Mouse (Mus musculus): ENCODE data around the gene Fcgbp. TPM values are rescaled to one million over a fixed set of nuclear protein-coding genes. Genes with fewer than 3 reads are reported as not detected.
A peak's percentile ranks its signal among the peaks of the same experiment; 100 is the strongest.
"Not testable (repeated sequence)": the region's sequence is repeated elsewhere in the genome, so short reads cannot be mapped to it uniquely, and the experiment has no call there.

The Fcgbp gene
- polyA plus RNA-seq, 1 experiment from 2014 or later = 0.39 TPM

DNA sequence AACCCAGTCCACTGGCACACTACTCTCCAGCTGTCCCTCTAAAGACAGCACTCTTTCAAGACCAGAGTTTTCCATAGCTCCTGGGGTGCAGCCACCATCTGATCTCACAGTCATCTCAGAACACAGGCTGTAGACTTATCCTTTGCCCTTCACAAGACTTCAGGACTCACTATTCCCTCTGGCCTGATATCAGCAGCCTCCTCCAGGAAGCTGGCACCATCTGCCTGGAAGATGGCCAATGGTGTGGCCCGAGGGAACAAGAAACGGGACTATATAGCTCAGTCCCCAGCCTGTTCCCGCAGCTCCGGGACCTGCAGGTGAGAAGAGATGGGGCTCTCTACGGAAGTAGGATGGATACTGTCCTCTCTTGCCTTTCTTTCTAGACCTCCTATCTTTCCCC, 58.1 kb downstream of the Fcgbp start, which contains the start of gene 9530053A07Rik:
TSS of gene 9530053A07Rik (plus strand) at position 301 of the 400 bp plus-strand sequence.
- Histone ChIP-seq H3K27ac (ENCODE audit: low read depth, low read length) (no peak within 1 kb of the TSS), H3K4me1 (ENCODE audit: control insufficient read depth, insufficient read depth, low read length) (no peaks in the 10 kb centered on the region), H3K36me3 (ENCODE audit: control insufficient read depth, insufficient read depth, low read length) (no peaks in the 10 kb centered on the region), H3K4me2 (ENCODE audit: low read depth, low read length) (no peak within 1 kb of the TSS), H3K27me3 (ENCODE audit: control insufficient read depth, insufficient read depth, low read length) (no peaks in the 10 kb centered on the region), H3K4me3 (ENCODE audit: low read depth, low read length) (no peak within 1 kb of the TSS), H3K9me3 (ENCODE audit: control insufficient read depth, low read length) (no peaks in the 10 kb centered on the region), H3K9ac (replicated peaks; ENCODE audit: low read depth, low read length) (no peak within 1 kb of the TSS)
- ATAC-seq (ENCODE audit: low read depth) = no peak
- 90% methylated on average over 5 of the region's 5 CpGs for WGBS

GRCm38 (mm10) chr7:28137613-28138012, 66.6 kb downstream of the Fcgbp start:
- 60% methylated on average over 5 of the region's 5 CpGs for WGBS
- ATAC-seq (ENCODE audit: low read depth) = peak; percentile 51; the same call in 1 of the 2 replicates
- H3K27ac ChIP-seq (ENCODE audit: low read depth, low read length) = no peak overlapping the region

GRCm38 (mm10) chr7:28148263-28148662, 77.2 kb downstream of the Fcgbp start:
- WGBS = 23% methylated on average over 3 of the region's 3 CpGs

More at GRCm38 (mm10) chr7:28137613-28138012, 66.6 kb downstream of the Fcgbp start:
- no peaks in the 10 kb centered on the region for H3K27me3 ChIP-seq (ENCODE audit: control insufficient read depth, insufficient read depth, low read length)
- no peaks in the 10 kb centered on the region for H3K9me3 ChIP-seq (ENCODE audit: control insufficient read depth, low read length)
- H3K4me2 ChIP-seq (ENCODE audit: low read depth, low read length) = no peak overlapping the region
- no peak overlapping the region for H3K4me3 ChIP-seq (ENCODE audit: low read depth, low read length)
- H3K36me3 ChIP-seq (ENCODE audit: control insufficient read depth, insufficient read depth, low read length) = no peaks in the 10 kb centered on the region
- no peak overlapping the region for H3K9ac ChIP-seq (replicated peaks; ENCODE audit: low read depth, low read length)
- no peaks in the 10 kb centered on the region for H3K4me1 ChIP-seq (ENCODE audit: control insufficient read depth, insufficient read depth, low read length)

DNA sequence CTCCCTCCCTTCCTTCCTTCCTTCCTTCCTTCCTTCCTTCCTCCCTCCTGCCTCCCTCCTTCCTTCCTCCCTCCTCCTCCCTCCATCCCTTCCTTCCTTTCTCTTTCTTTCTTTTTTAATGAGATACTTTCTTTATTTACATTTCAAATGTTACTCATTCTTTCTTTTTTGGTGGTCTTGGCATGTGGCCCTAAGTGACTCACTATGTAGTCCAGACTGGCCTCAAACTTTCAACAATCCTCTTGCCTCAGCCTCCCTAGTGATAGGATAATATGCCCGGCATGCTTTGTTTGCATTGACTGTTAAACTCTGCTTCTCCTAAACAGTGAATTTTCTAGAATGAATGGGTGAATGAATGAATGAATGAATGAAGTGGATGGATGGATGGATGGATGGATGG, 78.8 kb downstream of the Fcgbp start:
- Histone ChIP-seq H3K27me3 (ENCODE audit: control insufficient read depth, insufficient read depth, low read length) (no peaks in the 10 kb centered on the region), H3K9ac (replicated peaks; ENCODE audit: low read depth, low read length) (no peak overlapping the region), H3K9me3 (ENCODE audit: control insufficient read depth, low read length) (no peaks in the 10 kb centered on the region), H3K4me1 (ENCODE audit: control insufficient read depth, insufficient read depth, low read length) (no peaks in the 10 kb centered on the region), H3K27ac (ENCODE audit: low read depth, low read length) (no peak overlapping the region), H3K36me3 (ENCODE audit: control insufficient read depth, insufficient read depth, low read length) (no peaks in the 10 kb centered on the region), H3K4me2 (ENCODE audit: low read depth, low read length) (no peak overlapping the region), H3K4me3 (ENCODE audit: low read depth, low read length) (no peak overlapping the region)
- 91% methylated on average over 1 of the region's 1 CpGs for WGBS
- ATAC-seq (ENCODE audit: low read depth) = no peak

More at GRCm38 (mm10) chr7:28148263-28148662, 77.2 kb downstream of the Fcgbp start:
- Histone ChIP-seq H3K9me3 (ENCODE audit: control insufficient read depth, low read length) (0 out of 2 replicates have a peak, but pooled peaks cover 2% of the 10 kb centered on the region), H3K36me3 (ENCODE audit: control insufficient read depth, insufficient read depth, low read length) (no peaks in the 10 kb centered on the region), H3K27ac (ENCODE audit: low read depth, low read length) (no peak overlapping the region), H3K9ac (replicated peaks; ENCODE audit: low read depth, low read length) (no peak overlapping the region), H3K4me1 (ENCODE audit: control insufficient read depth, insufficient read depth, low read length) (no peaks in the 10 kb centered on the region), H3K27me3 (ENCODE audit: control insufficient read depth, insufficient read depth, low read length) (no peaks in the 10 kb centered on the region), H3K4me3 (ENCODE audit: low read depth, low read length) (no peak overlapping the region), H3K4me2 (ENCODE audit: low read depth, low read length) (no peak overlapping the region)
- peak; percentile 72; the same call in 1 of the 2 replicates for ATAC-seq (ENCODE audit: low read depth)

DNA sequence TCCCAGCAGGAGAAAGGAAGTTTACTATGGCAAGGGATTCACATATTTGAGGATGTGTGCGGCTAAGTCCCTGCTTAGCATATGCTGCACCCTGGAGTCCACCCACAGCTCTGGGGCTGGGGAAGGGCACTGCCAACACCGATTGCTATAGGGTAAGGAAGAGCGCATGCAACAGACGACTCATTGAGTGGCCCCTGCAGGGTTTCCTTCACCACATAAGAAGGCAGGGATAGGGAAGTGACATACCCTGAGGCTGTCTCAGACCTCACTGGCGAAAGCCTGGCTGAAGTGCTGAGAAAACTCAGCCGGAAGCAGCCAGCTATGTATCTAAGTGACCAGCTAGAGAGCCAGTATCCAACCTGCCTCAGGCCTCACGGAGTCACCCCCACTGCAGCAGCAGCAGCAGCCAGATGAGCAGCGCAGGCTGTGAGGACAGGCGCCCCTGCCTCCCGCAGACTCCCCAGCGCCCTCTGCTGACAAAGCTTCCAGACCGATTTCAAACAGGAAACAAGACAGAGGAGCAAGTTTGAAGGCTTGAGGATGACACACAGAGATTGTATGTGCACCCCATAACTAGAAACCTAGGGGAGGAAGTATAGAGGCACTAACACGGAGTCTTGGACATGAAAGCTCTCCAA, 80.7 kb downstream of the Fcgbp start:
- ATAC-seq (ENCODE audit: low read depth) = no peak

GRCm38 (mm10) chr7:28153595-28153994, 82.6 kb downstream of the Fcgbp start:
- not testable (repeated sequence) for H3K4me3 ChIP-seq (ENCODE audit: low read depth, low read length); H3K4me2 ChIP-seq (ENCODE audit: low read depth, low read length); H3K4me1 ChIP-seq (ENCODE audit: control insufficient read depth, insufficient read depth, low read length); ATAC-seq (ENCODE audit: low read depth); H3K9ac ChIP-seq (replicated peaks; ENCODE audit: low read depth, low read length); H3K27me3 ChIP-seq (ENCODE audit: control insufficient read depth, insufficient read depth, low read length); H3K9me3 ChIP-seq (ENCODE audit: control insufficient read depth, low read length); H3K27ac ChIP-seq (ENCODE audit: low read depth, low read length); H3K36me3 ChIP-seq (ENCODE audit: control insufficient read depth, insufficient read depth, low read length)
- 53% methylated on average over 5 of the region's 5 CpGs for WGBS

More for the DNA sequence above, 80.7 kb downstream of the Fcgbp start:
- H3K4me1 ChIP-seq (ENCODE audit: control insufficient read depth, insufficient read depth, low read length) = no peaks in the 10 kb centered on the region
- no peak overlapping the region for H3K9ac ChIP-seq (replicated peaks; ENCODE audit: low read depth, low read length)
- WGBS = 18% methylated on average over 13 of the region's 13 CpGs
- no peak overlapping the region for H3K4me3 ChIP-seq (ENCODE audit: low read depth, low read length)
- no peaks in the 10 kb centered on the region for H3K9me3 ChIP-seq (ENCODE audit: control insufficient read depth, low read length)
- H3K4me2 ChIP-seq (ENCODE audit: low read depth, low read length) = no peak overlapping the region
- H3K27me3 ChIP-seq (ENCODE audit: control insufficient read depth, insufficient read depth, low read length) = no peaks in the 10 kb centered on the region
- no peaks in the 10 kb centered on the region for H3K36me3 ChIP-seq (ENCODE audit: control insufficient read depth, insufficient read depth, low read length)
- H3K27ac ChIP-seq (ENCODE audit: low read depth, low read length) = no peak overlapping the region

DNA sequence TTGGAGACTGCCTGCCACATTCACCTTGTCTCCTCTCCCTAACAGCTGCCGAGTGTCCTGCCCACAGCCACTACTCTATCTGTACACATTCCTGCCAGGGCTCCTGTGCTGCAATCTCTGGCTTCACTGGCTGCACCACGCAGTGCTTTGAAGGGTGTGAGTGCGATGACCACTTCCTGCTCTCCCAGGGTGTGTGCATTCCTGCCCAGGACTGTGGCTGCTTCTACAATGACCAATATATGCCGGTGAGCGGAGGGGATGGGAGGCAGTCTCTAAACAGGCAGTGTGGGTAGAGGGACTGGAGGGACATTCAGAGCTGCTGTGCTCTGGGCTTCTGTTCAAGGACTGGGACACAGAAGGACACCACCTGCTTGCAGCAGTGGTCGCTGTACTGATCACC, 88.3 kb downstream of the Fcgbp start:
- WGBS = 63% methylated on average over 6 of the region's 6 CpGs
- Histone ChIP-seq H3K4me3 (ENCODE audit: low read depth, low read length) (no peak overlapping the region), H3K4me1 (ENCODE audit: control insufficient read depth, insufficient read depth, low read length) (no peaks in the 10 kb centered on the region), H3K36me3 (ENCODE audit: control insufficient read depth, insufficient read depth, low read length) (no peaks in the 10 kb centered on the region), H3K27me3 (ENCODE audit: control insufficient read depth, insufficient read depth, low read length) (no peaks in the 10 kb centered on the region), H3K9ac (replicated peaks; ENCODE audit: low read depth, low read length) (no peak overlapping the region), H3K9me3 (ENCODE audit: control insufficient read depth, low read length) (no peaks in the 10 kb centered on the region), H3K27ac (ENCODE audit: low read depth, low read length) (no peak overlapping the region), H3K4me2 (ENCODE audit: low read depth, low read length) (no peak overlapping the region)
- ATAC-seq (ENCODE audit: low read depth) = no peak

DNA sequence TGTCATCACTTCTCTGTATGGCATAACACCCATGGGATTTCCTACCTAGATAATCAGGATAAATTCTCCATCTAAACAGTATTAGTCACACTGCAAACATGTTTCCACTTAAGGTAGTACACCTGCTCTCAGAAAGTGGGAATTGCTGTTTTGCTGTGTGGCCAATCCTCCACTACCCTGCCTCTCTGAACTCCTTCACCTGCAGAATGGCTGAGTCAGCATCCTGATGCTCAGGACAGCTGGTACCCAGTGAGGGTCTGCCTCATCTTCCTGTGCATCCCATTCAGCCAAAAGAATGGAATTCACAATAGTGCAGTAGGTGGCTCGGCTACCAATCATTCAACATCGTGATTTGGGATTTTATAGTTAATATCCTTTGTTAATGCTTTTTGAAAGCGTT, 88.9 kb downstream of the Fcgbp start:
- no peak for ATAC-seq (ENCODE audit: low read depth)
- WGBS = 85% methylated on average over 3 of the region's 3 CpGs
- H3K4me3 ChIP-seq (ENCODE audit: low read depth, low read length) = no peak overlapping the region
- no peaks in the 10 kb centered on the region for H3K9me3 ChIP-seq (ENCODE audit: control insufficient read depth, low read length)
- H3K27me3 ChIP-seq (ENCODE audit: control insufficient read depth, insufficient read depth, low read length) = no peaks in the 10 kb centered on the region
- H3K27ac ChIP-seq (ENCODE audit: low read depth, low read length) = no peak overlapping the region
- H3K9ac ChIP-seq (replicated peaks; ENCODE audit: low read depth, low read length) = no peak overlapping the region
- no peaks in the 10 kb centered on the region for H3K36me3 ChIP-seq (ENCODE audit: control insufficient read depth, insufficient read depth, low read length)
- H3K4me1 ChIP-seq (ENCODE audit: control insufficient read depth, insufficient read depth, low read length) = no peaks in the 10 kb centered on the region
- no peak overlapping the region for H3K4me2 ChIP-seq (ENCODE audit: low read depth, low read length)

DNA sequence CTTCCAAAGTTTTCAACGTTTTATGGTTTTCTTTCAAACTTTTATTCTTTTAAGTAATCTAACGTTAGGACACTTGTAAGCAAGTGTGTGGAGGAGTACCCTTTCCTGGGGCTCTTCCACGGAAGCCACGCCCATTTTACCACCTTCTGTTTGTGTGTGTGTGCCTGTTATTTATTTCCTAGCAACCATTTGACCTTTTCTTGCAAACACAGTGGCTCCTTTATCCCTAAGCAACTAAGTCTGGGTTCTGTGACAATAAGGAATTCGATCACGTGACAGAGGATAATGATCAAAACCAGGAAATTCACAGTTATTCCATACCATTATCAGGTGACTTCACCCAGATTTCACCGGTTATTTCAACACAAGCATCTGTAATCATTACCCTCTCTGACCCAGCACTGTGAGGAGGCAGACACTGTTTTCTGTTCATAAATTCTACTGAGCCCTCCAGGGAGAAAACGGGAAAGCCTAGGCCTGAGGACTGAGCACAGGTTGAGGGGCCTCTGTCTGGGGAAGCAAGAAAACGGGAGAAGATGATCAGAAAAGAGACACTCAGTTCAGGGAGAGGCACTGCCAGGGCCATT, 90.2 kb downstream of the Fcgbp start:
- Histone ChIP-seq H3K9ac (replicated peaks; ENCODE audit: low read depth, low read length) (no peak overlapping the region), H3K27ac (ENCODE audit: low read depth, low read length) (no peak overlapping the region), H3K27me3 (ENCODE audit: control insufficient read depth, insufficient read depth, low read length) (no peaks in the 10 kb centered on the region), H3K9me3 (ENCODE audit: control insufficient read depth, low read length) (no peaks in the 10 kb centered on the region; the same call in 1 of the 2 replicates), H3K4me1 (ENCODE audit: control insufficient read depth, insufficient read depth, low read length) (no peaks in the 10 kb centered on the region), H3K4me2 (ENCODE audit: low read depth, low read length) (no peak overlapping the region), H3K4me3 (ENCODE audit: low read depth, low read length) (no peak overlapping the region), H3K36me3 (ENCODE audit: control insufficient read depth, insufficient read depth, low read length) (no peaks in the 10 kb centered on the region)
- WGBS = 43% methylated on average over 9 of the region's 9 CpGs
- ATAC-seq (ENCODE audit: low read depth) = no peak

All from neural tube, embryonic 14.5 days (tissue).